Mouse (Mus musculus) heart, adult 9 months (tissue): ENCODE measurements around the gene Zfp954.
"Not testable (repeated sequence)": the region's sequence is repeated elsewhere in the genome, so short reads cannot be mapped to it uniquely, and the experiment has no call there.

ENCODE experiments used
- DNase-seq, 2 experiments: peaks; one replicate each; pipeline ENCODE4 v3.0.0; 2022; ENCODE audit warnings: low spot score in 2 of 2

Gene Zfp954

GRCm38 (mm10) chr7:7120921-7121601 is at the start of gene Zfp954:
Gene Zfp954, minus strand, starts transcription at chr7:7121488.
- DNase-seq = peak; percentile 86 to 88

GRCm38 (mm10) chr7:7145991-7146608 is 24.8 kb upstream of the Zfp954 start:
- no peak for DNase-seq

GRCm38 (mm10) chr7:7144215-7144614 is 22.9 kb upstream of the Zfp954 start:
- no peak for DNase-seq

GRCm38 (mm10) chr7:7136379-7136866 is 15.1 kb upstream of the Zfp954 start, which contains the start of gene Zfp773:
Gene Zfp773, minus strand, starts transcription at chr7:7136755.
- peak; percentile 14 to 22 for DNase-seq

DNA sequence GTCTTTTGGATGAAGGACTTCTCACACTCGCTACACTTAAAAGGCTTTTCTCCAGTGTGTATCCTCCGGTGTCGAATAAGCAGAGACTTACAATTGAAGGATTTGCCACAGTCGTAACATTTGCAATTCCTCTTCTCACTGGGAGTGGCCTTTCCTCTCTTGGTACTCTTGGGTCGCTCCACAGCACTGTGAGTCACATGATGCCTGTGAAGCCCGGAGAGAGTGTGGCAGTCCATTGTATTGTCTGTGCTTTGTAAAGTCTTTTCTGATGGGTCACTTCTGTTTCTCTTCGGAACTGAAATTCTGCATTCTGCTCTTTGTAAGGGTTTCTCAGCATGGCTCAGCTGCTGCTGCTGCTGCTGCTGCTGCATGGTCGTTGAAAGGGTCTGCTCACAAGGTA is 11.5 kb upstream of the Zfp954 start:
- DNase-seq = no peak

- DNase-seq = not testable (repeated sequence)
Measured at GRCm38 (mm10) chr7:7130491-7131124, 9.3 kb upstream of the Zfp954 start.

DNA sequence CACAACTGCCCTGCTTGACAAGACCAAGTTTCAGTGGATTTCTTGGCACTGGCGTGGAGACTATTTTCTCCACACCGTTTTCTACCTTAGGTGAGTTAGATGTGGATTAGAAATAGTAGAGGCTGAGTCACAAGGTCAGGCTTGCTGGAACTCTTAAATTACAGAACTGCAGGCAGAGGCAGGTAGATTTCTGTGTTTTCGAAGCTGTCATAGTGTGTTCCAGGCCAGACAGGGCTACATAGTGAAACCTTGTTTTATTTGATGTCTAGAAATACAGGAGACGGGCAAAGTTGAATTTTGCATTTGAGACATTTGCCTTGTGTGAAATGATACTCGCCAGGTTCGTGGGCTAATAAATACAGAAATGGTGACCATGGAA is 303 bp upstream of the Zfp954 start:
- no peak for DNase-seq

- DNase-seq = no peak
Measured at GRCm38 (mm10) chr7:7118441-7118840, 2.8 kb downstream of the Zfp954 start.

DNA sequence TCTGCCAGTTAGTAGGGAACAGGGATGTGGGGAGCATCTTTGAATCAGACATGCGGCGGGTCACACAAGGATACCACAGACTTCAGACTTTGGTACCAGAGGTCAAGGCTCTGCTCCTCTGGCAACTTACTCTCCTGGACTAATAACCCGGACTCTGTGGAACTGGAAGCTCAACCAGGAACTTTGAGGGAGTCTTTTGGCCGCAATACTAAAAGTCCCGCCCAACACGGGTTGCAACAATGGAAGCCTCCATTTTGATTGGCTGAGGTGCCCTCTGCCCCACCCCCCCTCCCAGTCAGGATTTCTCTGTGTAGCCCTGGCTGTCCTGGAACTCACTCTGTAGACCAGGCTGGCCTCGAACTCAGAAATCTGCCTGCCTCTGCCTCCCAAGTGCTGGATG is 12.8 kb downstream of the Zfp954 start:
- no peak for DNase-seq
